Mouse (Mus musculus) erythroblast, embryonic 14.5 days (primary cell): ENCODE measurements around the gene Fam8a1.

Source experiments
- GATA1 ChIP-seq: IDR thresholded peaks from 2 replicates; pipeline ENCODE4 v1.6.1; 2012; ENCODE audit warnings: low read length, inconsistent platforms, mixed read lengths
- TAL1 ChIP-seq: IDR thresholded peaks from 3 replicates; pipeline ENCODE4 v1.6.1; 2012; ENCODE audit warnings: low read length, inconsistent platforms, mixed read lengths

DNA sequence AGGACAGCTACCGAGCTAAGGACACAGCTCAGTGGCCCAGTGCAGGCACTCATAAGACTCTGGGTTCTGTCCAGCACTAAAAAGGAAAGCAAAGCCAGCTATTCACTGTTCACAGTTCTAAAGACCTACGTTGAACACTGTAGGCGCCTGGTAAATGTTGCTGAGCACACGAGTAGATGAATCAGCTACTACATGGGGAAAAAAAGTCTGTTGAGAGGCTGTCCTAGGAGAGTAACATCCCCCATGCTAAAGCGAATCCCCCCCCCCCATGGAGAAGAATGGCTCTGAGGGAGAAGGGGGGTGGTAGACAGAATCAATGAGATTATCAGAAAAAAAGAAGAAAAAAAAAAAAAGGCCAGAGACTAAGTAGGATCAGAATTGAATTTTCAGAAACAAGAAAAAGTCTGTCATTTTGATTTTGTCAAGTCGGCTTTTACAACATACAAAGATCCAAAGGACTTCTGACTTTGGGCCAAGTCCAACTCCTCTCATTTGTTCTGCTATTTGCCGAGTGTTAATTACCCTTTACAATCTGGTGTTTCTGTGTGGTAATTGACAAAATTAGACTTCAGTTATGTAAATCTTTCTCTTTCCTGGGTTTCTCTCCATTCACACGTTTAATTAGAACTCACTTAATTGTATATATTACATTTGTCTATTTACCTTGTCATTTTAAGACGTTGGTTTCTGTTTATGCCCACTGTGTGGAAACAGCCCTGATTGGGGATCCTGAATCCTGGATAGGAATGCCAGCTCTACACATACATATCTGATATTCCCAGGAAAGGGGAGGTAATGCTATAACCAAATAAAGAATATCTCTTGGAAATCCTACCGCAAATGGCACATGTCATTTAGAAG, 28.5 kb upstream of the Fam8a1 start:
- no peak for TF ChIP-seq TAL1
- no peak for TF ChIP-seq GATA1
